Mouse (Mus musculus): ENCODE data around the gene Gm29423. TPM values are rescaled to one million over a fixed set of nuclear protein-coding genes. Genes with fewer than 3 reads are reported as not detected.
"Not testable (repeated sequence)": the region's sequence is repeated elsewhere in the genome, so short reads cannot be mapped to it uniquely, and the experiment has no call there.

The Gm29423 gene
- polyA plus RNA-seq (2014; fragmentation: Nextera tagmentation; extraction: Ambion mirVana) = not detected in 2 replicates

- H3K36me3 ChIP-seq (ENCODE audit: control insufficient read depth, insufficient read depth, low read length); H3K27ac ChIP-seq (ENCODE audit: low read depth, low read length); H3K4me1 ChIP-seq (ENCODE audit: control insufficient read depth, insufficient read depth, low read length); H3K4me3 ChIP-seq (ENCODE audit: low read depth, low read length); H3K9ac ChIP-seq (replicated peaks; ENCODE audit: low read depth, low read length); H3K4me2 ChIP-seq (ENCODE audit: low read depth, low read length); H3K9me3 ChIP-seq (ENCODE audit: control insufficient read depth, low read length); ATAC-seq (ENCODE audit: low read depth); H3K27me3 ChIP-seq (ENCODE audit: control insufficient read depth, insufficient read depth, low read length): not testable (repeated sequence)
- WGBS = no CpG with 5 or more reads among the region's 2 CpGs
Measured at GRCm38 (mm10) chrY:70303187-70303586, at the start of gene Gm29423, which contains the start of gene Gm29644. Gene Gm29423, minus strand, starts transcription at chrY:70303287. Gene Gm29644, minus strand, starts transcription at chrY:70303343.

GRCm38 (mm10) chrY:70273542-70273941, 29.5 kb downstream of the Gm29423 start, which contains the start of gene Gm21118:
Gene Gm21118, minus strand, starts transcription at chrY:70273642.
- H3K36me3 ChIP-seq (ENCODE audit: control insufficient read depth, insufficient read depth, low read length); H3K4me2 ChIP-seq (ENCODE audit: low read depth, low read length); H3K27ac ChIP-seq (ENCODE audit: low read depth, low read length); H3K27me3 ChIP-seq (ENCODE audit: control insufficient read depth, insufficient read depth, low read length); H3K9ac ChIP-seq (replicated peaks; ENCODE audit: low read depth, low read length); ATAC-seq (ENCODE audit: low read depth); H3K9me3 ChIP-seq (ENCODE audit: control insufficient read depth, low read length); H3K4me1 ChIP-seq (ENCODE audit: control insufficient read depth, insufficient read depth, low read length); H3K4me3 ChIP-seq (ENCODE audit: low read depth, low read length): not testable (repeated sequence)
- no CpG with 5 or more reads among the region's 4 CpGs for WGBS

Other genes with a start within 250 kb of the Gm29423 start
- not detected in 2 replicates for gene Gm21118, start 29.6 kb downstream of the Gm29423 start, polyA plus RNA-seq (2014; fragmentation: Nextera tagmentation; extraction: Ambion mirVana)
- gene Gm29644, start 56 bp upstream of the Gm29423 start, polyA plus RNA-seq (2014; fragmentation: Nextera tagmentation; extraction: Ambion mirVana) = not detected in 2 replicates
- not detected in 2 replicates for gene Gm20888, start 138.6 kb upstream of the Gm29423 start, polyA plus RNA-seq (2014; fragmentation: Nextera tagmentation; extraction: Ambion mirVana)